Mouse (Mus musculus) Muller cell, postnatal 12 days (primary cell): Measurements from ENCODE around the gene Ctf2.
A peak's percentile ranks its signal among the peaks of the same experiment; 100 is the strongest.
"Not testable (repeated sequence)": the region's sequence is repeated elsewhere in the genome, so short reads cannot be mapped to it uniquely, and the experiment has no call there.

Experiments
- DNase-seq: peaks from one replicate; pipeline ENCODE4 v3.0.0-alpha.2; 2015; ENCODE audit errors: inconsistent ontology term

Gene Ctf2

DNA sequence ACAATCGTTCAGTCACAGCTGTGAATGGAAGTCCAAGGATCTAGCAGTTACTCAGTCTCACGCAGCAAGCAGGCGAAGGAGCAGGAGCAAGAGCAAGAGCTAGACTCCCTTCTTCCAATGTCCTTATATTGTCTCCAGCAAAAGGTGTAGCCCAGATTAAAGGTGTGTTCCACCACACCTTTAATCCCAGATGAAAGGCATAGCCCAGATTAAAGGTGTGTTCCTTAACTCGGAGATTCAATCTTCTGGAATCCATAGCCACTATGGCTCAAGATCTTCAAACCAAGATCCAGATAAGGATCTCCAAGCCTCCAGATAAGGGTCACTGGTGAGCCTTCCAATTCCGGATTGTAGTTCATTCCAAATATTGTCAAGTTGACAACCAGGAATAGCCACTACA, at the start of gene Ctf2:
TSS of gene Ctf2 (minus strand) at position 101 of the 400 bp plus-strand sequence.
- not testable (repeated sequence) for DNase-seq

DNA sequence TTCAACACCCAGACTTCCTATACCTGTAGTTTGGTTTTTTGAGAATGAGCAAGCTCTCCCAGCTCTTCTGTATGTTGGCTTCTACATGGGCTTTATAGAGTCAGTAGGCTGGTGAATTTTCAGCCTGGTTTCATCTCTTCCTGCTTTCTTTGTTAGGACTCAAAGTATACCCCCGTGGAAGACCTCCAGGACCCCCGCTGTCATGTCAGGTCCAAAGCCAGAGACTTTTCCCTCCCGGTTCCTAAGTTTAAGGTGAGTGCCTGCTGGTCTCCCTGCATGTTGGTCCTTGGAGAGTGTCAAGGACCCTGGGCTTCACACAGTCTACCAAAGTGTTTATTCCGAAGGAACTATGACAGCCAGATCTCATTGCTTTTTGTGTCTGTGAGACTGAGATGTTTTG, 46.4 kb upstream of the Ctf2 start:
- DNase-seq, result no peak

DNA sequence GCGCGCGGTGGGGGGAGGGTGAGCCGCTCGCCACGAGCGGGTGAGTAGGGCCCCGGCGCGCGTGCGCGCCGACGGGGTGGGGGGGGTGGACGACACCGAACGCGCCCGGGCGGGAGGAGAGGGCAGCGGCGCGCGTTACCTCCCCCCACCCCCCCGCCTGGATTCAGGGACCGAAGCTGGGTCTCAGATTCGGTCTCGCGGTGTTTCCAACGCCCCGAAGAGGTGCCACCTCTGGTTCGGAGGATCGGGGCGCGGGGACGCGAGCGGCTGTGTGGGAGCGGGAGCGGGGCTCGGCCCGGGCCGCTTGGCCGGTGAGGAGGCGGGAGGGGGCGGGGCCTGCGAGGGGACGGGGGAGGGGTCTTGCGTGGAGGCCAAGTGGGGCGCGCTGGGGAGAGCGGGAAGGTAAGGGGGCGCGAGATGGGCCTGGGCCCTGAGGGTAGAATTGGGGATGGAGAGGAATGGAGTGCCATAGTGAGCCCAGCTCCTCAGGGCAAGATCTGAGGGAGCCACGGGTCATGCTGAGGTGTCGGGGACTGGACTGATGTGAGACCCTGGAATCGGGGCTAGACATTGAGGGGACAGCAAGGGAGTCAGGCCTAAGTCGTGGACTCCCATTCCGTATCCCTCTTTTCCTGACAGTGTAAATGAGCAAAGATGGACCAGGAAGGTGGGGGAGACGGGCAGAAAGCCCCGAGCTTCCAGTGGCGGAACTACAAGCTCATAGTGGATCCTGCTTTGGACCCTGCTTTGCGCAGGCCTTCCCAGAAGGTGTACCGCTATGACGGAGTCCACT, 45.7 kb upstream of the Ctf2 start:
- DNase-seq, result peak; percentile 85

DNA sequence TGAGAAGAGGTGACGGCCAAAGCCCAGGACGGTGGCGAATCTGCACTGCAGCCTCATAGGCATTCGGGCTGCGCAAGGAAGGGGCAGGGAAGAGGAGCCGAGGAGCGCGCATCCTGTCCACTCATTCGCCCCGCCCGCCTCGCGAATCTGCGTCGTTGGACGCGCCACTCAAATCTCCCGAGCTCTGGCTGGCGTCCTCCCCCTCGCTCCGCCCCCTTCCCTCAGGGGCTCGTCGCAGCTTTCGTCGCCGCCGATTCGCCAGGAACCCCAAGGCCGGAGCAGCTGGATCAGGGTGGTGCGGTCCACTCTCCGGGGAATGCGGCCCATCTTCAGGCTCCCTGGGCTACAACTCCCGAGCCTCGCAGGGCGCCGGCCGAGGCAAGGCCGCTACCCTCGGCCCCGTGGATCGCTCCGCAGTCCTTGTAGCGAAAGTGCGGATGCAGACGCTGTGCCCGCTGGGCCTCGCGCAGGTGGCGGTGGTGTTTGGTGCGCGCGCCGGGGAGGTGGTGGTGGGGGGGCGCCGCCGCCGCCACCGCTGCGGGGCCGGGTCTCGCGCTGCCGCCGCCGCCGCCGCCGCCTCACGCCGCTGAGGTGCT, 45.0 kb upstream of the Ctf2 start:
- peak; percentile 99 for DNase-seq

DNA sequence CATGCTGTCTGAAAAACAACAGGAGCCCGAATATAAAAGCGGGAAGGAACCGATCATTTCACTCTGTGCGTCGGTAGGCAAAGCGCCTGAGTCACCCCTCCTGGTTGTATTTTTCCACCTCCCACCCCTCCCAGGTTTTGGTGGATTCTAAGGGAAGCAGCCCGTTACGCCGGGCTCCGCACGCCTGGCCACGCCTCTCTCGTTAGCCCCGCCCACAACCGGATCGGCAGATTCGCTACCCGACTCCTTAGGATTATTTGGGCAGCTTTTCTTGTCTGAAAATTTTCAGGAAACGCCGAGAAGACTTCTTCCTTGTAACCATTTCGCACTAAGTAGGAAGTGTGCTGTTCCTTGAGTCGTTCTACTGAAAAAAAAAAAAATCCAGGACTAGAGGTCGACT, 44.5 kb upstream of the Ctf2 start, which contains the start of gene Setd1a:
TSS of gene Setd1a (plus strand) at position 245 of the 400 bp plus-strand sequence.
- peak; percentile 95 for DNase-seq

DNA sequence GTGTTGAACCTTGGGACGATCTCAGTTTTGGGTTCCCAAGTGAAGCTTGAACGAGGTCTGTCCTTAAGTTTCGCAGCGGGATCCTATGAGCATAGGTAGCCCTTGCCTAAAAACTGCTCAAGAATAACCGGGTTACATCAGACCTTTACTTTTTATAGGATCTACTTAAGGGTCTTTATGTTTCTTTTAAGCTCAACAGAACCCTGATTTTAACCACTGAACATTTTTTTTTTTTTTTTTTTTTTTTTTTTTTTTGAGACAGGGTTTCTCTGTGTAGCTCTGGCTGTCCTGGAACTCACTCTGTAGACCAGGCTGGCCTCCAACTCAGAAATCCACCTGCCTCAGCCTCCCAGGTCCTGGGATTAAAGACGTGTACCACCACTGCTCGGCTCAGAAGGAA, 43.9 kb upstream of the Ctf2 start:
- DNase-seq, result not testable (repeated sequence)

DNA sequence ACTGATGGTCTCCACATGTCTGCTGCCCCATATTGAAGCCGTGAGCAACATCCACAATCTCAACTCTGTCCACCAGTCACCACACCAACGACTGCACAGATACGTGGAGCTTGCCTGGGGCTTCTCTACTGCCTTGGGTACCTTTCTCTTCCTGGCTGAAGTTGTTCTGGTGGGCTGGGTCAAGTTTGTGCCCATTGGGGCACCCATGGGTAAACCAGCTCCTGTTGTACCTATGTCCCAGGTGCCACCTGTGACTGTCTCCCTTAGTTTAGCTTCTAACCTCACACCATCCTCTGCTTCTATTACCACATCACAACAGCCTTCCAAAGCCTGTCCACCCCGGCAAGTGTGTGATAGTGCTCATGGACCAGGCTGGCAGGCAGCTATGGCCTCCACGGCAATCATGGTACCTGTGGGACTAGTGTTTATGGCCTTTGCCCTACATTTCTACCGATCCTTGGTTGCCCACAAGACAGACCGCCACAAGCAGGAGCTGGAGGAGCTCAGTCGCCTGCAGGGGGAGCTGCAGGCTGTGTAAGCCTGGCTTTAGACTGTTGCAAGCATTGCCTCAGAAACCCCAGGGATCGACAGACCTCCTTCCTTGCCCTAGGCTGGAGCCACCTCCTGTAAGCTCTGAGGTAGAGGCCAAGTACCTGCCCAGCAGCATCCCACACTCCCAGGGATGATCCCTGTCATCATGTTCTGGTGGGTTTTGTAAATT, 41.9 kb upstream of the Ctf2 start:
- peak; percentile 38 for DNase-seq

DNA sequence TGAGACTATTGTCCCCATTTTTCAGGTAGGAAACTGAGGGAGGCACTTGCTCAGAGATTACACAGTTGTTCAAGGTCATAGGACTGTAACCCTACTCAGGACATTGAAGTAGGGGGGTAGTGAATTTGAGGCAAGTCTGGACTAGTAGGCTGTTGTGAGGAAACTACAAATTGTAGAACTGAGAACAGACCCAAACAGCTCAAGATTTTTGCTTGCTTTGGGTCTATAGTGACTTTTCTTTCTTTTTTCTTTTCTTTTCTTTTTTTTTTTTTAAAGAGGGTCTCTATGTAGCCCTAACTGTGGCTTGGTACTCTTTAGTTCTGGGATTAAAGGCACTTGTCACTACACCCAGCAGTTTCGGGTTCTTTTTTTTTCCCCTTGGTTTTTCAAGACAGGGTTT, 40.6 kb upstream of the Ctf2 start:
- DNase-seq, result no peak

DNA sequence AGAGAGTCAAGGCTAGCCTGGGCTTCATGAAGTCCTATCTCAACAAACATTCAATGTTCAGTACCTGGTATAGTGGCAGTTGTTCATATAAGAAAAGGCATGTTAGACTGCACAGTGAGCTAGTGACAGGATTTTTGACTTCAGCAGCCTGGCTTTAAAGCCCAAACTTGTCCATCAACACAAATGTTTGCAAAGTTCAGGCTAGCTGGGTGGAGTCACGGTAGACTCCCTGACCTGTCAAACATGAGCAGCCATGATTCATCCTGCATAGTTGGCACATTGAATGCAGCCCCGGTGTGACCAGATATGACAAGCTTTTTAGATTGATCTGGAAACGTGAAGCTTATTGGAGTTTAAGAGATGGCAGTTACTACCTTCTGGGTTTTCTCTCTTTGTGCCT, 40.1 kb upstream of the Ctf2 start:
- peak; percentile 23 for DNase-seq

DNA sequence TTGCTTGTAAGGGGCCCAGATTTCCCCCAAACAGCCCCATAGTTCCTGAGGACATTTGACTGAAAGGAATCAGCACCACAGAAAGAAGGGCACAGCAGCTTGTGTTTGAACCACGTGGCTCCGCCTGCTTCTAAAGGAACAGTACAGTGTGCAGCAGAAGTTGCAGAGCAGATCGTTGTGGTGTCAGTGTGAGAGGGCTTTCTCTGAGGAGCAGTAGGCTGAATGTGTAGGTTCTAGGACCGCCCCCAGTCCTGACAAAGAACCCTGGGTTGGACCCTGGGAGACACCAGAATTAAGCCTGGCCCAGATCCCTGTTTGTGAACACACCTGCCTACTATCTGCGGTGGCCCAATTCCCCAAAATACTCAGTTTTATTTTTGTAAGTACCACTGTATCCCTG, 39.3 kb upstream of the Ctf2 start:
- DNase-seq, result no peak

DNA sequence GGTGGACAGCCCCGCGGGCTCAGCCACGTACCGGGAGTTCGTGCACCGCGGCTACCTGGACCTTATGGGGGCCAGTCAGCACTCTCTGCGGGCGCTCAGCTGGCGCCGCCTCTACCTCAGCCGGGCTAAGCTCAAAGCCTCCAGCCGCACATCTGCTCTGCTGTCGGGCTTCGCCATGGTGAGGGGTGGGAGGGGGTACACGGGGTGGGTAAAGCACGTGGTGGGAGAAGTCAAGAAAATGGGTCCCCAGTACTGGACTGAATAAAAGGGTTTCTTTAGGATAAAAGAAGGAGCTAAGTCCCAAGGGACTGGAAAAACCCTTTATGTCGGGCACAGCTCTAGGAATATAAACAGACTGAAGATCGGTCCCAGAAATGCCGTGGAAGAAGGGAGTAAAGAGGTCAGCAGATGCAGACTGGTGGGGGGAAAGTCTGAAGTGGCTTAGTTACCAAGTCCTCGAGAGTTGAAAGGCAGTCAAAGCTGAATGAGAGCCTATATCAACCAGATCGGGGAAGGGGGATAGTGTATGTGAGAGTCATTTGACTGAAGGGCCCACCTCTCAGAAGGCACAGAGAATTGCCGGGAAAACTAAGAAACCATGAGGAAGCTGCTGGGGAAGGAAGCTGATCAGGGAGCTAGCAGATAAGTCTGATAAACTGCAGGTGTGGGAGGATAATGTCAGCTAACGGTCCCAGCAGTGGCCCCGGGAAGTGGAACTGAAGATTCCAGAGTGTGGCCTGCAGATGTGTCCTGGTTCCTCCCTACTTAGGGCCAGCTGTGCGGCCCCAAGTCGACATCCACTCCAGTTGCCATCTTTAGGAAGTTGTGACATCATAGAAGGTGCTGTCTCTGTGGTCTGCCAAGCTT, 38.3 kb upstream of the Ctf2 start:
- peak; percentile 10 for DNase-seq

DNA sequence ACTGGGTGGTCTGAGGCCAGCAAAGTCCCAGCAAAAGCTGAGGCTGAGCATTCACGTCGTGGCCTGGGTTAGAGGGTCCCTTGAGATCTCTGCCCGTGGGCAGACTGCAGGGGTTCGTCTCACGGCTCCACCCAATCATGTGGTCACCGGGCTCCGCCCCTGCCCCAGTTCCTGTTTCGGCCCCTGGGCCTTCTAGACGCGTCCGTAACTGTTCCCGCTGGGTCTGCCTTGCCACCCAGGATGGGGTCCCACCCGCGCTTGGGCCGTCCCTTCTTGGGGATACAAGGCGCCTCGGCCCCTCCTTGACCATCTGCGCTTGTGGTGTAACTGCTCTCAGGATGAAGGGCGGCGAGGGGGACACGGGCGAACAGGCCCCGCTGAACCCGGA, 37.7 kb upstream of the Ctf2 start, which contains the start of gene Orai3:
TSS of gene Orai3 (plus strand) at position 165 of the 388 bp plus-strand sequence.
- DNase-seq, result peak; percentile 90

DNA sequence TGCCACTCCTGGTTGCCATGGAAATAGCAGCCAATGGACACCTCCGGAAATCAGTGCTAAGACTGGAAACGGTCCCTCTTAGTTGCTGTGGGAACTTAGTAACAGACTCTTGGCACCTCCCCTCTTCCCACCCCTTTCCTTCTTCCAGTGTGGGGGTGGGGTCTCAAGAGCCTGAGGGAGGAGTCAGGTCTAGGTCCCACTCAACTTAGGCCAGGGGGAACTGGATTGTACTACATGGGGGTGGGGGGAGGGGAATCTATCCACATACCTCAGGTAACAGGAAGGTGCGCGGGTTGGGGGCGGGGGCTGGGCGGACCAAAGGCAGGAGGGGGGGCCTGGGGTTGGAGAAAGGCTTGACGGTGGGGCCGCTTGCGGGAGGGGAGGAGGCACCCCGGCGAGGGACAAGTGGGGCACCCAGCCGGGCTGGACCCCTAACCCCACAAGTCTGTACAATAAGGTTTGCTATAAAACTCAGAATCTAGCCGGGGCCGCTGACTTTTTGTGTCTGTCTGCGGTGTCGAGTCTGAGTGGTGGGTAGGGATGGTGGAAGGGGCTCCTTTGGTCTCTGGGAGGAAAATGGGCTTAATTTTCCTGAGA, 37.1 kb upstream of the Ctf2 start:
- DNase-seq, result peak; percentile 99

DNA sequence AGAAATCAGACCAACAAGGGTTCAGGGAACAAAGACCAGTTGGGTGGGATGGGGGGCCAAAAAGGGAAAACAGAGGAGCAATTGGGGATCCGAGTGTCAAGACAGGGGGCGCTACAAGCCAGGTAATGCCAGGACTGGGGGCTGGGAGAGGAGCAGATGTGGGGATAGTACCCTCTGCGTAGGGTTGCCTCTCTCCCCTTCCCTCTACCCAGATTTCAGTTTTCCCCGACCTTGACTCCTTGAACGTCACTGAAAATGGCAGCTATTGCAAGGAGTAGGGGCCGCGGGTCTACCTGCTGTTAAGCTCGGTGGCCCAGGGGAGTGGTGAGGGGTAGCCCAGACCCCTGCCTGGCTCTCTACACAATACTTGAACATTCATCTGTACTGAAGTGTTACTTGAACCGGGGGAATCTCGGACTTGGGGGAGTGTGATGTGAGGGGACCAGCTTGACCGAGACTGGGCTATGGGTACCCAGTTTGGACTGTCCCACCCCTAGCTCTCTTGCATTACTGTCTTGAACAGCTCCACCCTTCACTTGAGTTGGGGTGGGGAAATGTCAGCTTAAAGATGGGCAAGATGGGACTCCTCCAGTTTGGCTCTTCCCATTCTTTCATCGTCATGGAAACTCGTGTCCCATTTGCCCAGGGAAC, 36.5 kb upstream of the Ctf2 start:
- DNase-seq, result no peak

DNA sequence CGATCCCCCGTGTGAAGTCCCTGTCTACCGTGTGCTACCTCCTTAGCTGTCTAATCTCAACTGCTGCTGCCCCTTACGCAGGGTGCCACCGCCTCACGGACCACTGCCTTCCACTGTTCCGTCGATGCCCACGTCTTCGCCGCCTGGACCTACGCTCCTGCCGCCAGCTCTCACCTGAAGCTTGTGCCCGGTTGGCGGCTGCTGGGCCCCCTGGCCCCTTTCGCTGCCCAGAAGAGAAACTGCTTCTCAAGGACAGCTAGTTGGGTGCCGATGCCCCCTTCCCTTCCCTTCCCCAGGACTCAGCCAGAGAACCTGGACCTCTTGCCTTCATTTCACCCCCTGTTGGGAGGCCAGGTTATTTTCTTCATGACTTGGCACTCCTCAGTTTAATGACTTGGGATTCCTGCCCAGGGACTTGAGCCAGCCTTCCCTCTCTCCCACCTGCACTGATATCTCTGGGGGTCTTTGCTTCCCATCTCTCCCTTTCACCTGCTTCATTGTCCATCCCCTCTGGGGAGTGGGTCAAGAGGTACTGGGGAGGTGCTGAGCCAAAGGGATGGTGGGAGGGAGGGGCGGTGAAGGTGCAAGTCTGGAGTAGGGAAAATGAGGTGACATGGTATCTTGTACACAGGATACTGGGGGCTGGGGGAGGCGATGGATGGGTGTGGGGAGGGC, 35.8 kb upstream of the Ctf2 start:
- DNase-seq, result no peak

DNA sequence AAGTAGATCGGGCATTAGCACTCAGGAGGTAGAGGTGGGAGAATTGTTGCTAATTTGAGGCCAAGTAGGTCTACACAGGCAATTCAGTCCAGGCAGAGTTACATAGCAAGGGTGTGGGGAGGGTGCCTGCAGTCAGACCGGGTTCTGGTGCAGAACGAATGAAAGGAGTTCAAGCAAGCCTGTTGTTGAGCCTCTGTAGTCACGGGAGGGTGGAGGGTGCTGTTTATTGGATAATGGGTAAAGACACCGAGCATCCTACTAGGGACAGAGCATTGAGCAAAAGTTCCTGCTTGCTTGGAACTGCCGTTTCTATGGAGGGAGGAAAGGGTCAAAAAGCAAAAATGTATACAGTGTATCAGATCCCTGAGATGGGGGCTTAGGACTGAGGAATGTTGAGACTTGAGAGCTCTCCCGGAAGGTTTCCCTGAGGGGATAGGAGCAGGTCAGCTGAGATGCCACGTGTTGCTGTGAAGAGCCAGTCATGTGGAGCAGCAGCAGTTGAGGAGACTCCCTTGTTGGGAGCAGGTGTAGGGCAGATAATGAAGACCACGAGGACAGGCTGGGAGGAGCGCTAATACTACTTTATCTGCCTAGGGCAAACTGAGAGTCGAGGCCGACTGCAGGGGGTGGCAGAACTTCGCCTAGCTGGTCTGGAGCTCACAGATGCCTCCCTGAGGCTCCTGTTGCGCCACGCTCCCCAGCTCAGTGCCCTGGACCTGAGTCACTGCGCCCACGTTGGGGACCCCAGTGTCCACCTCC, 35.1 kb upstream of the Ctf2 start:
- no peak for DNase-seq

DNA sequence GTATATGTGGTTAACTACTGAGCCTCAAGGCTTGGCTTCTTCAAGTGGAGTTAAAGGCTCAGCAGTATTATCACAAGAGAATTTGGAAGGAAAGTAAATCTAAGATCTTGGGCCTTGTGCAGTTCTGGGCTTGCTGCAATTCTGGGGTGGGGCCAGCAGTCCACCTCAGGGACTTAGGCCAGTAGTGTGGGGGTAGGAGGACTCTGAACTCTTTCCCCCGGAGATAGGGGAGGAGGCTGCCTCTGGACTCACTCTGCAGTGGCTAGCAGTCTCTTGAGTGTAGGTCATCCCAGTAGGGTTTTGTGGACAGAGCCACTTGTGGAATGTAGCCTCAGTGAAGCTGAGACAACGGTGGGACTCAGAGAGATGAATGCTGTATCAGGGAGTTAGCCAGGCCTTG, 33.8 kb upstream of the Ctf2 start:
- DNase-seq, result no peak

DNA sequence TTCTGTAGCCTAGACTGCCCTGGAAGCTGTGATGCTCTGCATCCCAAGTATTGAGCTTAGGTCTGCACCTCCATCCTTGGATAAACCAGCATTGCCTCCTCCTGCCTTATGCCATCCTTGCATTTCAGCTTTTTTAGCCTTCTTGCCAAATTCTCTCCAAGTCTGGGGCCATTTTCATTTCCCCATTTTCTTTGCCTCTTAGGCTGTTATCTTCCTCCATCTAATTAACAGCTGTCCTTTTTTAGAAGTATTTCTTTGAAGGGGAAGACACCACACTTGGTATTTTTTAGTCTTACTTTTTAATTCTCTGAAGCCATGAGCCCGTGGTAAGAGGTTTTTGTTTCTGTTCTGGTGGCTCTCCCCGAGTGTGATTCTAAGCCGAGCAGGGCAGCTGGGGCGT, 31.7 kb upstream of the Ctf2 start:
- DNase-seq, result no peak

DNA sequence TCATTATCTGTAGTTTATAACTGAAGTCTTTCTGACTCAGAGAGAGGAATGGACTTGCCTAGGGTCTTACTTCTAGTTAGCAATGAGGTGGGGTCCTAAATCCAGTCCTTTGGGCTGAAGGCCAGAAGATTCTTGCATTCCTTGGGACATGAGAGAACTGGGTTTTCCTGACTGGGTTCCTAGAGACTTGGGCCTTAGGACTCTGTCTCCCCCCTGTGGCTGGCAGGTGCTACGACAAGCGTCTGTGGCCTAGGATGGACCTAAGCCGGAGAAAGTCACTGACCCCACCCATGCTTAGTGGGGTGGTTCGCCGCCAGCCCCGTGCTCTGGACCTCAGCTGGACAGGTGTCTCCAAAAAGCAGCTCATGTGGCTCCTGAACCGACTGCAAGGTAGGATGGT, 29.1 kb upstream of the Ctf2 start:
- peak; percentile 56 for DNase-seq
